Mouse (Mus musculus) small intestine, adult 2 months (tissue): Measurements from ENCODE around the gene Litaf.

Experiments
- CTCF ChIP-seq: fragments of 200-500 bp; IDR thresholded peaks from 2 replicates; pipeline ENCODE4 v1.5.1; 2012; ENCODE audit warnings: low read depth, mild to moderate bottlenecking, control low read depth, inconsistent platforms, low read length, moderate library complexity, mixed read lengths; ENCODE audit not compliant: insufficient replicate concordance, insufficient read length; ENCODE audit errors: extremely low read depth
- POLR2A ChIP-seq: fragments of 200-500 bp; IDR thresholded peaks from 2 replicates; pipeline ENCODE4 v1.6.1; 2012; ENCODE audit warnings: low read depth, mild to moderate bottlenecking, control low read depth, inconsistent platforms, low read length, moderate library complexity

GRCm38 (mm10) chr16:11064742-11065141 lies 1.2 kb downstream of the Litaf start:
- TF ChIP-seq CTCF = no peak
- TF ChIP-seq POLR2A = no peak
